Mouse (Mus musculus): ENCODE measurements around the gene Spg20. TPM values are rescaled to one million over a fixed set of nuclear protein-coding genes. Genes with fewer than 3 reads are reported as not detected.

Spg20 gene
- total and polyA plus RNA-seq, 3 experiments: 11.3 to 23.4 (median 20.9) TPM

DNA sequence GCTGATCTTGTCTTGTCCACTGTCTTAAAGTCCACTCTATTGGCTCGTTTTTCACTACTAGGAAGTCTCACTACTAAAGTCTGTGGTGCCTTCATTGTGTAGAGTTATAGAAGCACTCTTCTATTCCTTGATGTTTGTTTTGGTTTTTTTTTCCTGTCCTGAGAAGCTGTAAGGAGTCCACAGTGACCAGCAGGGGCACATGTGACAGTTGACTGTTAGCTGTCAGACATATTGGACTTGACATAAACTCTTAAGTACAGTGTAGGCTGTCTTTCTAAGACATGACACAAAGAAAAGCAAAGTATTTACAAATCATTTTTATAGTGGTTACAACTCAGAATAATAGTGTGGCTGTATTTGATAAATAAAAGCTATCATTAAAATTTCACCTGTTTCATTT is 3.2 kb downstream of the Spg20 start:
- H3K4me3 ChIP-seq (ENCODE audit: low read depth, low read length): no peak overlapping the region

DNA sequence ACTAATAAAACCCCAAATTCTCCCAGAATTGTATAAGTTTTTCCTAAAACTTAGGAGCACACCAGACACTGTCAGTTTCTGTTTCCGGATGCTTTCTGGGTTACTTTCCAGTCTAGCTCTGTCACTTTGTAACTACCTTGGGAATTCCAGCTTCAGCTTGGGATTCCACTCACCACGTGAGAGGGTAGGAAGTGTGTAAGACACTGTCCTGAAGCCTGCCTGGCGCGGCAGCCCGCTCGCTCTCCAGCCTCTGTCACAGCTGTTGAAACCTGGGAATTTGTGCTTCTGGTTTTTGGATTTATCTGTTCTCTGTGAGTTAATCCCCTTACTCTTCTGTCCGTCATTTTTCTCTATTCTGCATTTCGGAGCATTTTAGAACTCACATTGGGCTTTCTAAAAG is 4.1 kb downstream of the Spg20 start:
- DNase-seq (ENCODE audit: low spot score) (no peak), ATAC-seq (ENCODE audit: extremely low read depth, insufficient number of reproducible peaks, low FRiP score, poor library complexity, severe bottlenecking) (no peak)
- peaks cover 43% of the 10 kb centered on the region for H3K36me3 ChIP-seq (replicated peaks)
- no peaks in the 10 kb centered on the region for H3K9me3 ChIP-seq (replicated peaks)
- no peak overlapping the region for H3K4me3 ChIP-seq (ENCODE audit: low read depth, low read length)
- H3K27me3 ChIP-seq (ENCODE audit: insufficient read depth, low read length): no peaks in the 10 kb centered on the region
- H3K4me1 ChIP-seq (ENCODE audit: insufficient read depth, low read depth, low read length): peaks cover 11% of the 10 kb centered on the region
- no peak for TF ChIP-seq GATA2 (IDR thresholded peaks at IDR 0.05; ENCODE audit: borderline replicate concordance, low read depth, low read length)
- TF ChIP-seq TAL1 (conservative IDR thresholded peaks at IDR 0.05; ENCODE audit: low read depth, low read length): no peak
- no peak for TF ChIP-seq POLR2AphosphoS5 (IDR thresholded peaks at IDR 0.05; ENCODE audit: insufficient replicate concordance, low read depth, low read length)
- TF ChIP-seq GATA1 (IDR thresholded peaks at IDR 0.05; ENCODE audit: borderline replicate concordance, low read length): no peak
- TF ChIP-seq CTCF (IDR thresholded peaks at IDR 0.05; ENCODE audit: low read depth, low read length): no peak

More for the DNA sequence above, 3.2 kb downstream of the Spg20 start:
- no peak for DNase-seq (ENCODE audit: low spot score)
- Histone ChIP-seq H3K4me1 (ENCODE audit: insufficient read depth, low read depth, low read length) (peaks cover 11% of the 10 kb centered on the region), H3K27me3 (ENCODE audit: insufficient read depth, low read length) (no peaks in the 10 kb centered on the region), H3K9me3 (replicated peaks) (no peaks in the 10 kb centered on the region), H3K36me3 (replicated peaks) (peaks cover 34% of the 10 kb centered on the region)
- no peak for TF ChIP-seq TAL1 (conservative IDR thresholded peaks at IDR 0.05; ENCODE audit: low read depth, low read length)
- TF ChIP-seq CTCF (IDR thresholded peaks at IDR 0.05; ENCODE audit: low read depth, low read length): no peak
- TF ChIP-seq GATA1 (IDR thresholded peaks at IDR 0.05; ENCODE audit: borderline replicate concordance, low read length): no peak
- TF ChIP-seq GATA2 (IDR thresholded peaks at IDR 0.05; ENCODE audit: borderline replicate concordance, low read depth, low read length): no peak
- no peak for TF ChIP-seq POLR2AphosphoS5 (IDR thresholded peaks at IDR 0.05; ENCODE audit: insufficient replicate concordance, low read depth, low read length)
- ATAC-seq (ENCODE audit: extremely low read depth, insufficient number of reproducible peaks, low FRiP score, poor library complexity, severe bottlenecking): no peak

DNA sequence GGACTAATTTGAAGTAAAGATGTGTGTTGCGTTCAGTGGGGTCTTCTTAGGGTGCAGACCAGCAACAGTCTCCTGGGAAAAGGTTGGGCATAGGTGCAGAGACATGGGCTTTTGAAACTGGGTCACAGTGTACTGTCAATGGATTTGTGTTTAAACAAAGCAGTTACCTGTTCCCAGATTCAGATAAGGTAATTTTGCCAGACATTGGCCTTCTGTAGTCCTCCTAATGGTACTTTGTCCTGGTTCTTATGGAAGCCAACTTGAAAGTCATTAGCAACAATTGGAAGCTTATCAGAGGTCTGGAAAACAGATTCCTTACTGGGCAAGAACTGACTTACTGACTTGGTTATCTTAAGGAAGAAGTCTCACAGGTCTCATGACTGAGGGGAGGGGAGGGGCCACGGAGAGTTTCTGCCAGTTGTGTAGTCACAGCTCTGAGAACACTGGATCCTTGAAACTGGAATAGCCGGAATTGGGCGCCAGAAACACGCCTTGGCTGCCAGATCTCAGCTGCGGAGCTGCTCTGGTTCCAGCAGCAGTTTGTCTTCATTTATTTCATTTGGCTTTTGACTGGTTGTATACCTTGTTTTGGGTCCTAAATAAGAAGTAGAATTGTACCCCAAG is 7.5 kb downstream of the Spg20 start:
- TF ChIP-seq GATA1 (IDR thresholded peaks at IDR 0.05; ENCODE audit: borderline replicate concordance, low read length) (no peak), POLR2AphosphoS5 (IDR thresholded peaks at IDR 0.05; ENCODE audit: insufficient replicate concordance, low read depth, low read length) (no peak), TAL1 (conservative IDR thresholded peaks at IDR 0.05; ENCODE audit: low read depth, low read length) (no peak), GATA2 (IDR thresholded peaks at IDR 0.05; ENCODE audit: borderline replicate concordance, low read depth, low read length) (no peak), CTCF (IDR thresholded peaks at IDR 0.05; ENCODE audit: low read depth, low read length) (no peak)
- ATAC-seq (ENCODE audit: extremely low read depth, insufficient number of reproducible peaks, low FRiP score, poor library complexity, severe bottlenecking): no peak
- Histone ChIP-seq H3K36me3 (replicated peaks) (peaks cover 68% of the 10 kb centered on the region), H3K9me3 (replicated peaks) (no peaks in the 10 kb centered on the region), H3K27me3 (ENCODE audit: insufficient read depth, low read length) (no peaks in the 10 kb centered on the region), H3K4me1 (ENCODE audit: insufficient read depth, low read depth, low read length) (no peaks in the 10 kb centered on the region), H3K4me3 (ENCODE audit: low read depth, low read length) (no peak overlapping the region)
- no peak for DNase-seq (ENCODE audit: low spot score)

DNA sequence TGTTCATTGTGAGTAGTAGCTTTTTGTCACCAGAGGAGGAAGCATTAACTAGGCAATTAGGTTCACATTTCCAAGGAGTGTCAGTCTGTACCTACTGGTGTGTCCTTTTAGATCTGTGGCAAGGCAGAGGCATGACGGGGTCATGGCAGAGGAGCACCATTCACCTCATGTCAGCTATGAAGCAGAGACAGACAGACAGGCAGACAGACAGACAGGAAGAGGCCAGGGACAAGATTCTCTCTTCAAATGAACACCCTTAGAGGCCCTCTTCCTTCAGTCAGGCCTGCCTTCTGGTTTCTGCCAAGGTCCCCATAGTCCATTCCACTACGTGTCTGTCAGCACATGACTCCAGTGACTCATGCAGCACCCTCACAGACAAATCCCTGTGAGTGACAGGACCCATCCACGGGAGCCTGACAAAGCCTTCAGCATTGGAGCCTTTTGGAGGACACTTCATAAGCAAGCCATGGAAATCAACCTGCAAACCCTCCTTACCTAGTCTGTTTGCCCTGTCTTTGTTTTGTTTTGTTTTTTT is 10.5 kb downstream of the Spg20 start:
- Histone ChIP-seq H3K36me3 (replicated peaks) (peaks cover 79% of the 10 kb centered on the region), H3K9me3 (replicated peaks) (no peaks in the 10 kb centered on the region), H3K4me3 (ENCODE audit: low read depth, low read length) (no peak overlapping the region), H3K4me1 (ENCODE audit: insufficient read depth, low read depth, low read length) (no peaks in the 10 kb centered on the region), H3K27me3 (ENCODE audit: insufficient read depth, low read length) (no peaks in the 10 kb centered on the region)
- TF ChIP-seq GATA2 (IDR thresholded peaks at IDR 0.05; ENCODE audit: borderline replicate concordance, low read depth, low read length) (no peak), POLR2AphosphoS5 (IDR thresholded peaks at IDR 0.05; ENCODE audit: insufficient replicate concordance, low read depth, low read length) (no peak), TAL1 (conservative IDR thresholded peaks at IDR 0.05; ENCODE audit: low read depth, low read length) (no peak), GATA1 (IDR thresholded peaks at IDR 0.05; ENCODE audit: borderline replicate concordance, low read length) (no peak), CTCF (IDR thresholded peaks at IDR 0.05; ENCODE audit: low read depth, low read length) (no peak)
- DNase-seq (ENCODE audit: low spot score) (no peak), ATAC-seq (ENCODE audit: extremely low read depth, insufficient number of reproducible peaks, low FRiP score, poor library complexity, severe bottlenecking) (no peak)

DNA sequence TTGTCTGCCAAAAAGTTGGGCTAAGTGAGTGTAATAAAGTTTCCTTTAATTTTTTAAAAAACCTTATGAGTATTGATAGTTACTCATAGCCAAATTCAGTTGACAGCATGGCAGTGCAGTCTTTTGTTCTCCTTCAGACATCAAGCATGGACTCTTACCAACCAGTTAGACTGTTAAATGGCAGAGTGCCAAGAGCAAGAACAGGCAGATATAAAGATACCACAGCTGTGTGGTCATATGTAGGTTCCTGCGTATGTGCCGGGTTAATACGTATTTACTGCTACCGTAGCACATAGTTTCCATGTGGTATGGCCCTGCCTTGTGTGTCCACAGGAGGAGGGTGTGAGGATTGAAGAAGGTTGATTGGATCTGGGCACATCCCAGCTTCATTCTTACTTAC is 11.2 kb downstream of the Spg20 start:
- H3K4me3 ChIP-seq (ENCODE audit: low read depth, low read length): no peak overlapping the region
- ATAC-seq (ENCODE audit: extremely low read depth, insufficient number of reproducible peaks, low FRiP score, poor library complexity, severe bottlenecking): no peak
- H3K9me3 ChIP-seq (replicated peaks): no peaks in the 10 kb centered on the region
- no peak for DNase-seq (ENCODE audit: low spot score)
- TF ChIP-seq GATA1 (IDR thresholded peaks at IDR 0.05; ENCODE audit: borderline replicate concordance, low read length) (no peak), GATA2 (IDR thresholded peaks at IDR 0.05; ENCODE audit: borderline replicate concordance, low read depth, low read length) (no peak), TAL1 (conservative IDR thresholded peaks at IDR 0.05; ENCODE audit: low read depth, low read length) (no peak), POLR2AphosphoS5 (IDR thresholded peaks at IDR 0.05; ENCODE audit: insufficient replicate concordance, low read depth, low read length) (no peak), CTCF (IDR thresholded peaks at IDR 0.05; ENCODE audit: low read depth, low read length) (no peak)
- peaks cover 78% of the 10 kb centered on the region for H3K36me3 ChIP-seq (replicated peaks)
- H3K27me3 ChIP-seq (ENCODE audit: insufficient read depth, low read length): no peaks in the 10 kb centered on the region
- no peaks in the 10 kb centered on the region for H3K4me1 ChIP-seq (ENCODE audit: insufficient read depth, low read depth, low read length)

DNA sequence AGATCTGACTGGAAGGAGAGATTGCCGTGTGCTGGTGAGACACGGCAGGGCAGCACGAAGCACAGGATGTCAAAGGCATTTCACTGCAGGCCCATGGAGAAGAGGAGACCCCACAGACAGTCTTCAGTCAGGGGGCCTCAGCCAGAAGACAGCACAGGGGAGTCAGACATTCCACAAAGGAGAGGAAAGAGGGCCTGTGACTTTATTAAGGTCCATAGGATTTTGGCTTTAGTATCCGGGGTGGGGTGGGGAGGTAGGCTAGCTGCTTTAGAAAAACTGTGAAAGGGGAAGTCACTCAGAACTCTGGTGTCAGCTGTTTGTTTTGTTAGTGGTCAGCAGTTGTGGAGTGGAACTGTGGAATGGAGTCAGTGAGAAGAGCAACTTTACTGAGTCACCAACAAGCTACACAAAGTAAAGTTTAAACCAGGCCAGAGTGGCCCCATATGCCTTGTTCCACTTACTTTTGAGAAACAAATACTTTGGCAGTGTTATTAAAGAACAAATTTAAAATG is 17.3 kb downstream of the Spg20 start:
- Histone ChIP-seq H3K36me3 (replicated peaks) (peaks cover 70% of the 10 kb centered on the region), H3K9me3 (replicated peaks) (no peaks in the 10 kb centered on the region), H3K4me1 (ENCODE audit: insufficient read depth, low read depth, low read length) (no peaks in the 10 kb centered on the region), H3K4me3 (ENCODE audit: low read depth, low read length) (no peak overlapping the region), H3K27me3 (ENCODE audit: insufficient read depth, low read length) (no peaks in the 10 kb centered on the region)
- DNase-seq (ENCODE audit: low spot score) (no peak), ATAC-seq (ENCODE audit: extremely low read depth, insufficient number of reproducible peaks, low FRiP score, poor library complexity, severe bottlenecking) (no peak)
- TF ChIP-seq POLR2AphosphoS5 (IDR thresholded peaks at IDR 0.05; ENCODE audit: insufficient replicate concordance, low read depth, low read length): no peak
- TF ChIP-seq GATA1 (IDR thresholded peaks at IDR 0.05; ENCODE audit: borderline replicate concordance, low read length): no peak
- TF ChIP-seq TAL1 (conservative IDR thresholded peaks at IDR 0.05; ENCODE audit: low read depth, low read length): no peak
- no peak for TF ChIP-seq GATA2 (IDR thresholded peaks at IDR 0.05; ENCODE audit: borderline replicate concordance, low read depth, low read length)
- no peak for TF ChIP-seq CTCF (IDR thresholded peaks at IDR 0.05; ENCODE audit: low read depth, low read length)

Data from G1E (cell line).